Mouse (Mus musculus): Measurements from ENCODE around the gene Uri1. TPM values are rescaled to one million over a fixed set of nuclear protein-coding genes. Genes with fewer than 3 reads are reported as not detected.

Uri1 gene
- 7.1 and 8.6 TPM in 2 replicates for polyA plus RNA-seq (2012; rRNA removed)

GRCm38 (mm10) chr7:38023451-38023850 lies at the start of gene Uri1:
TSS of gene Uri1 (minus strand) at chr7:38023551.

Other genes starting within 250 kb of the Uri1 start
- 0.01 TPM in 1 of 2 replicates, not detected in the other for gene Zfp536, start 249.9 kb downstream of the Uri1 start, polyA plus RNA-seq (2012; rRNA removed)
- 20.8 and 24.0 TPM in 2 replicates for gene Ccne1, start 84.0 kb upstream of the Uri1 start, polyA plus RNA-seq (2012; rRNA removed)
- 42.9 and 50.0 TPM in 2 replicates for gene 1600014C10Rik, start 159.7 kb upstream of the Uri1 start, polyA plus RNA-seq (2012; rRNA removed)
- gene Plekhf1, start 204.5 kb upstream of the Uri1 start, polyA plus RNA-seq (2012; rRNA removed), result 0.45 and 0.50 TPM in 2 replicates
- gene Pop4, start 247.9 kb upstream of the Uri1 start, polyA plus RNA-seq (2012; rRNA removed), result 8.5 and 8.9 TPM in 2 replicates

All from liver, embryonic 18 days (tissue).